Mouse (Mus musculus) thymus, postnatal 10 days (tissue): Measurements from ENCODE around the gene Rasa4.
"Not testable (repeated sequence)": the region's sequence is repeated elsewhere in the genome, so short reads cannot be mapped to it uniquely, and the experiment has no call there.

ENCODE experiments used
- DNase-seq, 2 experiments: peaks; one replicate each; pipeline ENCODE4 v3.0.0; 2021; ENCODE audit warnings: low spot score in 2 of 2

Gene Rasa4

DNA sequence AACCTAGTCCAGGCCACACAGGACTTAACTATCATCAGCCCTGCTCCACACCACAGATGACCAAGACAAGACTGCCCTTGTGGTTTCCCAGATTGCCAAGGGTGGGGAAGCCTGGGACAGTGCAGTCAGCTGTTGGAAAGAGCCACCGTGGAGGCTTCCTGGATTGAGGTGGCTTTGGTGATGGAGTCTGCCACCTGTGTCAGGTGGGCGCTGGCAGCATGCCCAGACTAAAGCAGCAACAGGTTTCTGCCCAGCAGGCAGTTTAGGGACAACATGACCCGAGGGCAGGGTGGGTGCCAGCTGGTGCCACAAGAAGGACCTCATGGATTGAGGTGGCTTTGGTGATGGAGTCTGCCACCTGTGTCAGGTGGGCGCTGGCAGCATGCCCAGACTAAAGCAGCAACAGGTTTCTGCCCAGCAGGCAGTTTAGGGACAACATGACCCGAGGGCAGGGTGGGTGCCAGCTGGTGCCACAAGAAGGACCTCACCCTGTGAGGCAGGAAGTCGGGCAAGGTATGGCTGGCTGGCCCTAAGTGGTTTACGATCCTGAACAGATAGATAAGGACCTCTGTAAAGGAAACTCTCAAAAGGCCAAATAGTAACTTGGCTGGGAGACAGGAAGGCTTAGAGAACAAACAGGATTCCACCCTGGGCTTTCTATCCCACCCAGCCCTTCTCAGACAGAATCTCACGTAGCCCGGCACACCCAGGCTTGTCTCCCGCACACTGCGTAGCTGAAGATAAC lies 17.1 kb upstream of the Rasa4 start:
- DNase-seq, result not testable (repeated sequence)

- DNase-seq, result no peak
These were observed 14.3 kb upstream of the Rasa4 start for GRCm38 (mm10) chr5:136069411-136069810.

GRCm38 (mm10) chr5:136073051-136073450 lies 10.7 kb upstream of the Rasa4 start:
- no peak for DNase-seq

DNA sequence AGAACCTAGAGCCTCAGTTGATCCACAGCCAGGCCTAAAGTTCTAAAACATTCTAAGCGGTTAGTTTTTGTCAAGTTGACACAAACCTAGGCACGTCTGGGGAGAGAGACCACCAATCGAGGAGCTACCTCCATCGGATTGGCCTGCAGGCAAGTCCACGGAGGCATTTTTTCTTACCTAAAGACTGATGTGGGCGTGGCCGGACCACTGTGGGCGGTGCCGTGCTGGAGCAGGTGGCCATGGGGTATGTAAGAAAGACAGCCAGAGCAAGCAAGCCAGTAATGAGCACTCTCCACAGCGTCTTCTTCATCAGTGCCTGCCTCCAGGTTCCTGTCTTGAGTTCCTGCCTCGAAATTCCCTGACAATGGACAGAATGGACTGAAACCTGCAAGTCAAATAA lies 10.2 kb upstream of the Rasa4 start:
- DNase-seq, result no peak

DNA sequence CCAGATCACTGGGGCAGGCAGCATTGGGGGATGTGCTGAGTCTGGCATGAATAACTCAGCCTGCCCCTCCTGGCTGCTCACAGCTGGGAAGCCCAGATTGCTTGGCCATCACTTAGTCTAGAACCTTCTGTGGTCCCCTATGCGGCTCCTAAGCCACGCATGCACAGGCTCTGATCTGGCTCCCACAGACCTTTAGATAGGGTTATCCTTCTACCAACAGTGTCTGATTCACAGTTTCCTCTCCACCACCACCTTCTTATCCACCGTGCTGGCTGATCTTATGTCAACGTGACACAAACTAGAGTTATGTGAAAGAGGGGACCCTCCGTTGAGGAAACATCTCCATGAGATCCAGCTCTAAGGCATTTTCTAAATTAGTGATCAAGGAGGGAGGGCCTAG lies 8.6 kb upstream of the Rasa4 start:
- no peak for DNase-seq

GRCm38 (mm10) chr5:136076284-136076683 lies 7.4 kb upstream of the Rasa4 start:
- no peak for DNase-seq

- no peak for DNase-seq
These were observed 6.6 kb upstream of the Rasa4 start for GRCm38 (mm10) chr5:136077001-136077550.

- no peak for DNase-seq
These were observed 5.6 kb upstream of the Rasa4 start for GRCm38 (mm10) chr5:136078136-136078535.

DNA sequence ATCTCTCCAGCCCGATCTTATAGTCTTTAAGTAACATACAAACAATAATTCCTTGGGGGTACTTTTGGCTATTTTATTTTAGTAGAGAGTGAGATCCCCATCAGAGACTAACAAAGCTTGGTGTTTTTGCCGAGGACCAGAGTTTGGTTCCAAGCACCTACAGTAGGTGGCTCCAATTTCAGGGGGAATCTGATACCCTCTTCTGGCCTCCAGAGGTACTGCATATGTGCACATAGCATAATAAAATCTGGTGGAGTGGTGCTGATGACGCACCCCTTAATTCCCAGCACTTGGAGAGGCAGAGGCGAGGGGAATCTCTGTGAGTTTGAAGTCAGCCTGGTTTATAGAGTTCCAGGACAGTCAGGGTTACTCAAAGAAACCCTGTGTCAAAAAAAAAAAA lies 1.4 kb upstream of the Rasa4 start:
- DNase-seq, result no peak

- DNase-seq, result peak in 1 of 2 experiments; percentile 31
These were observed 597 bp downstream of the Rasa4 start for GRCm38 (mm10) chr5:136084144-136084881.

GRCm38 (mm10) chr5:136084891-136085651 lies 1.4 kb downstream of the Rasa4 start:
- peak; percentile 38 to 49 for DNase-seq

DNA sequence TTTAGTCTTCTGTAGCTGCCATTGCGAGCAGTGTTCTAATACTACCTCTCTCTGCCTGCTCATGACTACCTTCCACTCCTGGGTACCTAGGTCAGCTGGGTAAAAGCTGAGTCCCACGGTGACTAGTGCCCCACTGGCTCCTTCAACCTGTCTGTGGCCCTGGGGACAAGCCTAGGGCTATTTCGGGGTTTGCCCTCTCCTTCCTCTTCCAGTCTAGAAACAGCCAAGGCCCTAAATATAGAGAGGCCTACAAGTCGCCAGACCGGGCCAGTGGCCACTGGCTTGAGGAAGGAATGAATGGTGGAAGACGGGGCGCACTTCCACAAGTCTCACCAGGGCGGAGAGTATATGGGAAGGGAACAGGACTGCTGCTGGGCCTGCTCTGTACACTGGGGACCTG lies 2.6 kb downstream of the Rasa4 start:
- no peak for DNase-seq

DNA sequence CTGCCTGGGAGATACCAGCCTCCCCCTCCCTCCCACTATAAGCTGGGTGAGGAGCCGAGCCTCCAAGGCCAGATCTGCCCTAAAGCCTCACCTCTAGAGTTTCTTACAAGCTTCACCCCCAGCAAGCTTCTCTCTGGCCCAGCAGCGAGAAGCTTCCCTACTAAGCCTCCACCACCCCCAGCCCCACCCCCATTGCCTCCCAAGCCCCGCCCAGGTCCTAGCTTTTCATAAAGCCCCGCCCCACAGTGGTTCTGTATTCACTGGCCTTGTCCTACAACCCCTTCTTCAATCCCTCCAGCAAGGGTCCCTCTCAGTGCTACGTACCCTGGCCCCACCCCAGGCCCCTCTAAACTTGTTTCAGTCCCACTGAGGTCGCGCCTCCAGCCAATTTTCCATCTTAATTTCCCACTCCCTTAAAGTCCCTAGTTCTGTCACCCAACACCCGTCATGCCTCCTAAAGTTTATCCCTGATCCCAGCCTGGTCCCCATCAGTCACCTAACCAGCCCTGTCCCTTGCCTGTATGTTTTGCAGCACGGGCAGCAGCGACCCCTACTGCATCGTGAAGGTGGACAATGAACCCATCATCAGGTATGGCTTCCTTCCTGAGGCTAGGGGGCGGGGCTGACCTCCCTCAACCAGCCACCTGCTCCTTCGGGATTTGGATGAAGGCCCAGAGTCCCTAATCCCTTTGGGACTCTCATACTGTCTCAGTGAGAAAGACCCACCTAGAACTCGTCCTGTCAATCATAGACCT lies 5.3 kb downstream of the Rasa4 start:
- no peak for DNase-seq

GRCm38 (mm10) chr5:136091927-136092326 lies 8.2 kb downstream of the Rasa4 start:
- peak; percentile 59 to 63 for DNase-seq

DNA sequence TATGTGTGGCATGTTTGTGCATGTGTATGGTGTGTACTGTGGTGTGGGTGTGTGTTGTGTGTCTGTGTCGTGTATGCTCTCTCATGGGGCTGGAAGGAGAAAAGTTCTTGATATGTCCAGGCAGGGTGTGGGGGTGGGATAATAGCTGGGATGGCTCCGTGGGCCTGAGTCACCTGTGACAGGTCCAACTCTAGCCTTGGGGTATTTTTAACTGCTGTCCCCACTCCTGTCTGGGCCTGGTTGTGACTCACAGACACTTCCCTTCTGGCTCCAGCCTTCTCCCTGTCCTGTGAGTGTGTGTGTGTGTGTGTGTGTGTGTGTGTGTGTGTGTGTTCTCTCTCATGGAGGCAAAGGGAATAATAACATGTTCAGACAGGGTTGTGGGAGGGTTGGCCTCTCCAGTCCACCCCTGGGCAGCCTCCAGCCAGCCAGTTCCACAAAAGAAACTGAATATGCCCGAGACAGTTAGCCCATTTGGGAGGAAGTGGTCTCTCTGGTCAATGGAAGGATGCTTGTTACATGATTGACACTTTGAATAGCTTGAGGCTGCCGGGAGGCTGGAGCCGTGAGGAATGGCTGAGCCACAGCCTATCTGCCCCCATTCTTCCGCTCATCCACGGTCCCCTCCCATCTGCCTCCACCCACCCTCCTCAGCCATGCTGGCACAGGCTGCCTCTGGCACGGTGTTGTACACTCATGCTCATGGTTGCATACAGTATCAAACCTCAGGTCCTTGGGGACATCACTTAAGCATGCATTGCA lies 10.7 kb downstream of the Rasa4 start:
- no peak for DNase-seq

GRCm38 (mm10) chr5:136095089-136095488 lies 11.4 kb downstream of the Rasa4 start:
- DNase-seq, result no peak

- DNase-seq, result no peak
These were observed 14.8 kb downstream of the Rasa4 start for GRCm38 (mm10) chr5:136098536-136098935.

DNA sequence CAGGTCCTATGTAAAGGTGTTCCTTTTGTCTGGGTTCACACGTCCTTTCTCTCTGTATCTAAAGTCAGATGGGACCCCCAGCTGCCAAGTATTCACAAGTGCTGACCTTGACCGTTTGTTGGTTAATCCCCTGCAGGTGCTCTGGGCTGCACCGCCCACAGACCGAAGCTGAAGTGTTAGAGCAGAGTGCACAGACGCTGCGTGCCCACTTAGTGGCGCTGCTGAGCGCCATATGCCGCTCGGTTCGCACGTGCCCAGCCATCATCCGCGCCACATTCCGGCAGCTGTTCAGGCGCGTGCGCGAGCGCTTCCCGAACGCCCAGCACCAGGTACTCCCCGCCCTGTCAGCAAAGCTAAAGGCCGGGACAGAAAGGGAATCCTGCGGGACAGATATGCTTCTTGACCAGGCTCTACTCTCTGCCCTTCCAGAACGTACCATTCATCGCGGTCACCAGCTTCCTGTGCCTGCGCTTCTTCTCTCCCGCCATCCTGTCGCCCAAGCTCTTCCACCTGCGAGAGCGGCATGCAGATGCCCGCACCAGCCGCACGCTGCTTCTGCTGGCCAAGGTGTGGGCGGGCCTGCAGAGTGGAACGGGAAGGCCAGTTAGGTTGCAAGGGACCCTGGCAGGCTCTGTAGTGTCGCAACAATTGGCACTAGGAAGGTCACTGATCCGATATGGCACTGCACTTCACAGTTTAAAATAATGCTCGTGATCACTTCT lies 18.5 kb downstream of the Rasa4 start:
- DNase-seq, result peak; percentile 60 to 79

- peak in 1 of 2 experiments; percentile 41 for DNase-seq
These were observed 20.8 kb downstream of the Rasa4 start for GRCm38 (mm10) chr5:136104511-136104910.

GRCm38 (mm10) chr5:136108486-136108885 lies 24.8 kb downstream of the Rasa4 start:
- DNase-seq, result no peak
